In the genomic region with DNA sequence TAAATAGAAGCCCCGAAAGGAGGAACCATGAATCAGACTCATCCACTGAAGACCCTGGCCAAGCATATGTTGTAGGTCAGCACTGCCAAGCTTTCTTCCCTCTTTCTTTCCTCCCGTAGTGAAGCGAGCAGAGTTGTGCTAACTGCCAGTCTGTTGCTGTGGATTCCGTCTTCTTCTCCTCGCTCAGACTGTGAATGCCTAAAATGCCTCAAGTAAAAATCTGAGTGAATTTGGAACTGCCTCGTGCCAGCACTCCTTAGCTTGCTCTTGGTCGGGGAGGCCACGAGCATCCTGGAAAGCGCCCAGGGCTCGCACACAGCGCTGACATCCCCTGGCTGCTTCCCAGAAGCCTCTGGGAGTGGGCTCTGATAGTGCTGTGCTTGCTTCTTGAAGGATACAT, we compare ENCODE assay signal across 18 mouse cellular contexts.
DNase-seq lines count a peak whose midpoint lies in the region; ATAC-seq and TF ChIP-seq lines count a peak whose summit lies in the region.
"Had no signal": no experiment of that assay in that cellular context is flagged by ENCODE, and none has a peak within 500 bp of the region (broad histone marks: within the 10 kb centered on the region; RNA-seq: fewer than 3 reads in every experiment).

No protein-coding gene starts in this region.

- peaks cover 20% of the 10 kb centered on the region for H3K36me3 ChIP-seq in embryonic facial prominence, embryonic 14.5 days (ENCODE audit: control insufficient read depth, insufficient read depth, low read length)
- H3K36me3 ChIP-seq in embryonic facial prominence, embryonic 10.5 days (replicated peaks), result peaks cover 75% of the 10 kb centered on the region
- H3K36me3 ChIP-seq in hindbrain, embryonic 15.5 days, result no peaks in the 10 kb centered on the region
- H3K36me3 ChIP-seq in hindbrain, embryonic 14.5 days (replicated peaks; ENCODE audit: control insufficient read depth, insufficient read depth), result peaks cover 10% of the 10 kb centered on the region; the same call in 1 of the 2 replicates
- no peaks in the 10 kb centered on the region for H3K36me3 ChIP-seq in midbrain, postnatal 0 days (ENCODE audit: insufficient read depth, low read length)
- H3K36me3 ChIP-seq in midbrain, embryonic 11.5 days (ENCODE audit: control insufficient read depth, insufficient read depth, low read length), result peaks cover 2% of the 10 kb centered on the region; the same call in 1 of the 2 replicates
- H3K36me3 ChIP-seq: liver, embryonic 15.5 days; stomach, embryonic 15.5 days had no signal

- peaks cover 3% of the 10 kb centered on the region; the same call in 1 of the 2 replicates for H3K4me1 ChIP-seq in embryonic facial prominence, embryonic 14.5 days (ENCODE audit: control insufficient read depth, insufficient read depth, low read length)
- no peaks in the 10 kb centered on the region for H3K4me1 ChIP-seq in embryonic facial prominence, embryonic 10.5 days
- no peaks in the 10 kb centered on the region for H3K4me1 ChIP-seq in hindbrain, embryonic 15.5 days (replicated peaks)
- H3K4me1 ChIP-seq in hindbrain, embryonic 14.5 days (replicated peaks; ENCODE audit: control insufficient read depth, insufficient read depth, low read length), result no peaks in the 10 kb centered on the region
- H3K4me1 ChIP-seq in midbrain, postnatal 0 days (ENCODE audit: insufficient read depth, low read length), result no peaks in the 10 kb centered on the region
- no peaks in the 10 kb centered on the region; the same call in 1 of the 2 replicates for H3K4me1 ChIP-seq in midbrain, embryonic 11.5 days (ENCODE audit: control insufficient read depth, insufficient read depth, low read length)
- H3K4me1 ChIP-seq: liver, embryonic 15.5 days; stomach, embryonic 15.5 days had no signal

- no peaks in the 10 kb centered on the region for H3K9me3 ChIP-seq in embryonic facial prominence, embryonic 14.5 days (ENCODE audit: control insufficient read depth, low read length)
- H3K9me3 ChIP-seq in embryonic facial prominence, embryonic 10.5 days, result no peaks in the 10 kb centered on the region
- H3K9me3 ChIP-seq in hindbrain, embryonic 15.5 days, result no peaks in the 10 kb centered on the region
- H3K9me3 ChIP-seq in hindbrain, embryonic 14.5 days (ENCODE audit: control insufficient read depth, low read length), result no peaks in the 10 kb centered on the region
- no peaks in the 10 kb centered on the region for H3K9me3 ChIP-seq in midbrain, postnatal 0 days (ENCODE audit: low read length)
- H3K9me3 ChIP-seq in midbrain, embryonic 11.5 days (ENCODE audit: control insufficient read depth, low read length), result no peaks in the 10 kb centered on the region
- H3K9me3 ChIP-seq: liver, embryonic 15.5 days; stomach, embryonic 15.5 days had no signal

- H3K27ac ChIP-seq in embryonic facial prominence, embryonic 14.5 days (replicated peaks; ENCODE audit: low read depth, low read length), result no peak overlapping the region
- no peak overlapping the region for H3K27ac ChIP-seq in embryonic facial prominence, embryonic 10.5 days (replicated peaks)
- no peak overlapping the region; the same call in 1 of the 2 replicates for H3K27ac ChIP-seq in hindbrain, embryonic 15.5 days (replicated peaks)
- no peak overlapping the region for H3K27ac ChIP-seq in hindbrain, embryonic 14.5 days
- H3K27ac ChIP-seq in midbrain, postnatal 0 days (ENCODE audit: low read depth, low read length), result peak overlapping the region; percentile 18; the same call in 1 of the 2 replicates
- no peak overlapping the region for H3K27ac ChIP-seq in midbrain, embryonic 11.5 days (ENCODE audit: low read depth, low read length)
- H3K27ac ChIP-seq: gastrocnemius, adult 2 months; liver, embryonic 15.5 days; stomach, embryonic 15.5 days had no signal

- DNase-seq in embryonic facial prominence, embryonic 14.5 days (ENCODE audit: low spot score), result peak; percentile 14
- DNase-seq in embryonic facial prominence, embryonic 10.5 days (ENCODE audit: low spot score), result no peak
- no peak for DNase-seq in hindbrain, embryonic 14.5 days (ENCODE audit: low spot score)
- DNase-seq in midbrain, postnatal 0 days (ENCODE audit: low spot score), result peak; percentile 75
- DNase-seq in midbrain, embryonic 11.5 days (ENCODE audit: low spot score, missing footprints), result no peak
- DNase-seq in brain, embryonic 18.5 days (ENCODE audit: low read depth, low spot score), result peak; percentile 59
- DNase-seq in urinary bladder, postnatal 10 days (ENCODE audit: low spot score), result no peak
- DNase-seq: adrenal gland, postnatal 25 days; gastrocnemius, adult 2 months; kidney, adult 2 months; kidney, postnatal 14 days; layer of hippocampus, adult 9-11 months; retina, postnatal 1 day; spleen, adult 18-20 months had no signal

- ATAC-seq in embryonic facial prominence, embryonic 14.5 days (ENCODE audit: low read depth), result no peak
- peak; percentile 83; the same call in 1 of the 2 replicates for ATAC-seq in hindbrain, embryonic 15.5 days (ENCODE audit: low FRiP score, low read depth)
- no peak for ATAC-seq in hindbrain, embryonic 14.5 days (ENCODE audit: low FRiP score)
- ATAC-seq in midbrain, postnatal 0 days (ENCODE audit: low FRiP score), result no peak
- ATAC-seq in midbrain, embryonic 11.5 days (ENCODE audit: low FRiP score), result no peak

- no peak for TF ChIP-seq CTCF in midbrain, postnatal 0 days (IDR thresholded peaks at IDR 0.05)

- no peaks in the 10 kb centered on the region for H3K27me3 ChIP-seq in embryonic facial prominence, embryonic 14.5 days (replicated peaks; ENCODE audit: control insufficient read depth, insufficient read depth, low read length)
- H3K27me3 ChIP-seq in embryonic facial prominence, embryonic 10.5 days (replicated peaks; ENCODE audit: low read depth, poor library complexity, severe bottlenecking), result no peaks in the 10 kb centered on the region
- H3K27me3 ChIP-seq in hindbrain, embryonic 15.5 days, result no peaks in the 10 kb centered on the region
- no peaks in the 10 kb centered on the region for H3K27me3 ChIP-seq in hindbrain, embryonic 14.5 days (ENCODE audit: control insufficient read depth, insufficient read depth, low read length)
- H3K27me3 ChIP-seq in midbrain, postnatal 0 days (ENCODE audit: insufficient read depth, low read length), result no peaks in the 10 kb centered on the region
- H3K27me3 ChIP-seq in midbrain, embryonic 11.5 days (ENCODE audit: control insufficient read depth, insufficient read depth, low read length), result no peaks in the 10 kb centered on the region
- H3K27me3 ChIP-seq: liver, embryonic 15.5 days; stomach, embryonic 15.5 days had no signal

- H3K4me2 ChIP-seq in embryonic facial prominence, embryonic 14.5 days (ENCODE audit: low read depth, low read length), result no peak overlapping the region
- no peak overlapping the region for H3K4me2 ChIP-seq in hindbrain, embryonic 15.5 days
- no peak overlapping the region for H3K4me2 ChIP-seq in hindbrain, embryonic 14.5 days (replicated peaks)
- H3K4me2 ChIP-seq in midbrain, postnatal 0 days (ENCODE audit: low read depth, low read length, poor library complexity, severe bottlenecking), result no peak overlapping the region
- H3K4me2 ChIP-seq in midbrain, embryonic 11.5 days, result no peak overlapping the region
- H3K4me2 ChIP-seq: liver, embryonic 15.5 days; stomach, embryonic 15.5 days had no signal

- no peak overlapping the region for H3K4me3 ChIP-seq in embryonic facial prominence, embryonic 14.5 days (ENCODE audit: low read depth, low read length)
- H3K4me3 ChIP-seq in embryonic facial prominence, embryonic 10.5 days, result no peak overlapping the region
- H3K4me3 ChIP-seq in hindbrain, embryonic 15.5 days, result no peak overlapping the region
- no peak overlapping the region for H3K4me3 ChIP-seq in hindbrain, embryonic 14.5 days (replicated peaks; ENCODE audit: low read length)
- no peak overlapping the region for H3K4me3 ChIP-seq in midbrain, postnatal 0 days (ENCODE audit: low read depth, low read length)
- H3K4me3 ChIP-seq in midbrain, embryonic 11.5 days (ENCODE audit: low read depth, low read length), result no peak overlapping the region
- H3K4me3 ChIP-seq: gastrocnemius, adult 2 months; liver, embryonic 15.5 days; myocyte; stomach, embryonic 15.5 days had no signal

- WGBS in embryonic facial prominence, embryonic 14.5 days, result 79% methylated on average over 11 of the region's 11 CpGs
- WGBS in embryonic facial prominence, embryonic 10.5 days, result 93% methylated on average over 11 of the region's 11 CpGs
- WGBS in hindbrain, embryonic 15.5 days, result 82% methylated on average over 11 of the region's 11 CpGs
- 85% methylated on average over 11 of the region's 11 CpGs for WGBS in hindbrain, embryonic 14.5 days
- WGBS in midbrain, postnatal 0 days, result 68% methylated on average over 11 of the region's 11 CpGs
- 91% methylated on average over 11 of the region's 11 CpGs for WGBS in midbrain, embryonic 11.5 days

- H3K9ac ChIP-seq in embryonic facial prominence, embryonic 14.5 days (ENCODE audit: low read depth, low read length), result no peak overlapping the region
- no peak overlapping the region for H3K9ac ChIP-seq in hindbrain, embryonic 15.5 days
- no peak overlapping the region for H3K9ac ChIP-seq in hindbrain, embryonic 14.5 days
- H3K9ac ChIP-seq in midbrain, postnatal 0 days (replicated peaks; ENCODE audit: low read length, poor library complexity, severe bottlenecking), result no peak overlapping the region
- no peak overlapping the region for H3K9ac ChIP-seq in midbrain, embryonic 11.5 days (ENCODE audit: low read length)
- H3K9ac ChIP-seq: liver, embryonic 15.5 days; stomach, embryonic 15.5 days had no signal

Comparison
In these comparisons a context has a peak if more than half of its experiments do, and no peak if none do; other contexts are left out.
1. DNase-seq: peak in embryonic facial prominence, embryonic 14.5 days (single experiment), midbrain, postnatal 0 days (single experiment) and brain, embryonic 18.5 days (single experiment); none in embryonic facial prominence, embryonic 10.5 days (single experiment), hindbrain, embryonic 14.5 days (single experiment), midbrain, embryonic 11.5 days (single experiment) and urinary bladder, postnatal 10 days (single experiment).